Mouse (Mus musculus): ENCODE results near the gene Socs2.

GRCm38 (mm10) chr10:95430271-95430670 is 13.3 kb upstream of the Socs2 start:
- TF ChIP-seq POLR2A (IDR thresholded peaks at IDR 0.05; ENCODE audit: borderline replicate concordance, extremely low read depth, insufficient read depth, insufficient read length, poor library complexity, severe bottlenecking) (no peak), CTCF (IDR thresholded peaks at IDR 0.05; ENCODE audit: borderline replicate concordance, extremely low read depth, insufficient read depth, insufficient read length) (no peak)
